Mouse (Mus musculus) stomach, postnatal 0 days (tissue): ENCODE measurements around the gene Adamts5.

Source experiments
- CTCF ChIP-seq: IDR thresholded peaks from 2 replicates; pipeline ENCODE4 v1.5.1; 2016; ENCODE audit warnings: antibody characterized with exemption, low read depth, mild to moderate bottlenecking, moderate library complexity
- EP300 ChIP-seq: optimal IDR thresholded peaks from 2 replicates; pipeline ENCODE3; 2016; ENCODE audit warnings: antibody characterized with exemption

- TF ChIP-seq EP300 (no peak), CTCF (no peak)
Measured at GRCm38 (mm10) chr16:85864691-85865389, 36.8 kb downstream of the Adamts5 start.
